Mouse (Mus musculus): ENCODE data around the gene Cdc42bpb.

GRCm38 (mm10) chr12:111314273-111314672, 63.2 kb downstream of the Cdc42bpb start:
- no peak for TF ChIP-seq POLR2A (IDR thresholded peaks at IDR 0.05; ENCODE audit: control insufficient read depth, low read depth, low read length)
- no peak for TF ChIP-seq CTCF (IDR thresholded peaks at IDR 0.05; ENCODE audit: control insufficient read depth, insufficient read depth, insufficient replicate concordance, low read depth, low read length)
